Mouse (Mus musculus): Measurements from ENCODE around the gene Ndc1.

Gene Ndc1

DNA sequence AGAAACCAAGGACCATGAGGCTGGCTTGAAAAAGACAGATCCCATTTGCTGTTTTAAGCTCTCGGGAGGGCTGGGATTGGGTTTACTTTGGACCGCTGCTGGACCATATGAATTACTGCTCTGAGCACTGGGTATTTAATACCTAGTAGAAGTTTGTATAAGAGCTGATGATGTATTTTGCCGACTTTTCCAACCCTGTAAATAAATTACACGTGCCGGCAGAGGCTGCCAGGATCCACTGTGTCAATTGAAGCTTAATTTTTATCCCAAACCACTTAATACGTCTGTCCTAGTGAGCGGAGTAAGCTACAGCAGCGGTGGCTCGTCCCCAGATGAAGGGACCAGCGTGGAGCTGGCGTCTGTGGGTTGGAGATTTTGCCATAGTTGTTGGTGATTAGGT is 74.7 kb downstream of the Ndc1 start:
- DNase-seq (ENCODE audit: low read depth, low spot score), result no peak

DNA sequence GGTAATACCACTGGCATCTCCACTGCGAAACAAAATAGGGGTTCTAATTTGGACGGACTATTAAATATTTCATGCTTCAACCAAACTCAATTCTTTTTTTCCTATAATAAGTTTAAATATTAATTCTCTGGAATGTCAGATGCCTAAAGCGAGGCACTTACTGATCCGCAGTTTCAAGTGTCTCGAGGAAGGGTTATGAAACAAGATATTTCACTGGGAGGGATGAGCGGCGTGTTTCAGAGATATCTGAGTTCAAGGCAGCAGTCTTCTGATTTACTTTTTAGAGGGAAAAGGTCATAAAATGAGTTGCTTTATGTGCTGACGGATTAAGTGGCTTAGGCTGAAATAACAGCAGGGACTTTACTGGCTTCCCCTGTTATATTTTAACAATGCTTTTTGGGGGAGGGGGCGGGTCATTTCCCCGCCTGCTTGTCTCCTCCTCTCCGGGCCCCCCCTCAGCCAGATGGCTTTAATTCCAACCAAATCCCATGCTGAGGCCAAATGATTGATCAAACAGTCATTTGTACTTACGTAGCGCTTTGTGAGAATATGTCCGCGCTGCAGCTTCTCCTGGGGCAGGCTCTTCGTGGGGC is 75.4 kb downstream of the Ndc1 start:
- no peak for DNase-seq (ENCODE audit: low read depth, low spot score)

DNA sequence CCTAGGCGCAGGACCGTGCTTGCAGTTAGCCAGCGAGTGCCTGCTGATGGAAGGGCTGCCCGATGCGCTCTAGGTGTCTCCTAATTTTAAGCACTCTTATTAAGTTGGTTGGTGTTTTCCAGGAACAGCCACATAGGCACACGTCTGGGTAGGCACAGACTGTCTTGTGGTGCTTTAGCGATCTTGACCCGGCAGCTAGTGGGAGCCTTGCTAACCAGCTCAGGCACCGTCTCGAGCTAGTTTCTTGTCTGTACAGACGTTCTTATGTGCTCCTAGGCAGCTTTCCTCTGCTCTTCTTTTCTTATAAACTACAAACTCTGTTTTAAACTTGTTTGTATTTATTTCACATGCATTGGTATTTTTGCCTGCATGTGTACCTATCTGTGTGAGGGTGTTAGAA is 76.0 kb downstream of the Ndc1 start:
- no peak for DNase-seq (ENCODE audit: low read depth, low spot score)

DNA sequence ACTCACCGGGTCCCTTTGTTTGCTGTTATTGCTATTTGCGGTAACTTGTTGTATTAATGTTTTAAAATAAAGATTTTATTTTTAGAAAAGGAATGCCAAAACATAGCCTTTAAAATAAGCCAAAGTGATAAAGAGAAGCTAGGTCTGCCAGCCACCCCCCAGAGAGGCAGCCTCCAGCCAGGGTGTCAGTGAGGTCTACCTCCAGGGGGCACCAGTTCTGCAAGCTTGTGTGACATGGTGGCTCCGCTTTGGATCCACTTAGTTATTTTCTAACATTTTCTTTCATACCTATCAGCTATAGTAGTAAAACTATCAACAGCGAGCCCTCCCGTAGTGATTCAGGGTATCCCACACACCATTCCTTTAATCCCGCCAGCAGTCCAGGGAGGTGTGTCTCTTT is 80.9 kb downstream of the Ndc1 start:
- no peak for DNase-seq (ENCODE audit: low read depth, low spot score)

DNA sequence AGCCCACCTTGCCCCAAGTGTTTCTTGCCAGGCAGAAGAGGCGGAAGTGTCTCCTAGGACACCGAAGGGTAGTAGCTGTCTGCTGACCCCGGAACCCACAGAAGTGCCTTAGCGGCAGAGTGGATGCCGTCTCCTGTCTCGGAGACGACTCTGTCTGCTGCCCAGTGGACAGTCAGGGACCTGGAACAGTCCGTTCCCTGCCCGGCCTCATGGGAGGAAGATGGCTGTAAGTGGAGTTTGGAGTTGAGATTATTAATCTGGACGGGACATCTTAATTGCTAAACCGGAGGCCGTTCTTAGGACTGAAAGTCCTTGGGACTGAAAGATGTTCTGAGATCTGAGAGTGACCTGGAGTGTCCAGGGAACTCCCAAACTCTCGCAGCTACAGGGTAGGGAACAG is 81.9 kb downstream of the Ndc1 start:
- no peak for DNase-seq (ENCODE audit: low read depth, low spot score)

DNA sequence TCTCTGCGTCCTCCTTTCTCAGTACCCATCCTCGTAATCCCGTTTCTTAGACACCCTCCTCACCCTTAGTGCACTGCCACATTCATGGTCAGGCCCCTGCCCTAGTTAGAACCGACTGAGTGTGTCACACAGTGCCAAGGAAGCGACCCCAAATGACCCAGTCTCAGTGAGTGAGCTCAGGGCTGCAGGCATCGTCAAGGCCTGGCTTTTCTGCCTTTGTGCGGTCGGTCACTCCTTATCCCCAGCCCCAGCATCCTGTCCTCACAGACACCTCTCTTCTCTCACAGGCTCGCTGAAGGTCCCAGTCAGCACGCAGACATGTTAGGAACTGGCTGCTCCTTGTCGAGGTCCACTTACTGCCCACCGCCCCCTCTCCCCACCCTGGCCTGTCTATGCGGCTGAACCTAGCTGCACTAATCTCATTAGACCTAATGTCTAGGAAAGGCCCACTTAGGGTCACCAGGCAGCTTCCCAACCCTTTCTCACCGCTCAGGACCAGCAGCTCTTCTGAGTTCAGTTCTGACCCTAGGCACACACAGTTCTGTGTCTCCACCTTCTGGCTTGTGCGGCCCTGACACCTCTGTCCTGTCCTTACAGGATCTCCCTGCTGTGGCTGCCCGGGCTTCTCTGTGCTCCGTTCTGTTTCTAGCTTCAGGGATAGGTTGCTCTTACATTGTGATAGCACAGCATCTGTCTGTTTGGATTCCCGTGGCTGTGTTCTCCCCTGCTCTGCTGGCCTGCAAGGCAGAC is 84.9 kb downstream of the Ndc1 start:
- DNase-seq (ENCODE audit: low read depth, low spot score), result no peak

DNA sequence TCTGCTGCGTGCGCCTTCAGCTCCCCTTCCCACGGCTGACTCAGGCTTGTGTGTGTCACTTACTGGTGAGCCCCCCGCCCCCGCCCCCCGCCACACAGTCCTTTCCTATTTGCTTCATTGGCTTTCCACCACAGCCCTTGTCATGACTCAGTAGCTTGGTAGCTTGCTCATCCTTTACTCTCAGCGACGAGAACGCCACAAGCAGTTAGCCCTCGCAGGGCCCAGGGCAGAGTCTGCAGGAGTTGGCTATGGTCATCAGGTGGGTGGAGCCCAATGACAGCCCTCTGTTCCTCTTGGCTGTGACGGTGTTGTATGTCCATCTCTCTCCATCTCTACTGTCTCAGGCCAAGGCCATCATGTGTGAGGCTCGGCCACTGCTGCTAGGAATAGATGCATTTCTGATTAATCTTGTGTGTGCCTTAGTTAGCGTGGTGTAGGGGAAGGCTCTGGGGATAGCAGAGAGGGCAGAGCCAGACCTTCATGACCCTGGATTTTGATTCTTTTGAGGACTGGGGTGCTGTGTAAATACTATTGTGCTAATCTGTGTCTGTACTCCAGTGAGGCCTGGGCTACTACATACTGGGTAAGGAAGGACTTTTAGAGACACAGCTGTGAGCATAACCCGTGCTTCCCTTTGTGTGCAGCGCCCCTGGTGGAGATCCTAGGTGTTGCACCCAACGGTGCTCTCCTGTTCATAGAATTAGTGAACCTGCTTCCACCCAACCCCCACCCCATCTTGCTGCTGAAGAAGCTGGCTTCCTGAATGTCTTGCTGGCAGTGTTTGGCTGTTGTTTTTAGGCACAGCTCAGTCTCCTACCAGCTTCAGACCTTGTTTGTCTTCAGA is 85.8 kb downstream of the Ndc1 start:
- DNase-seq (ENCODE audit: low read depth, low spot score), result peak; percentile 31

DNA sequence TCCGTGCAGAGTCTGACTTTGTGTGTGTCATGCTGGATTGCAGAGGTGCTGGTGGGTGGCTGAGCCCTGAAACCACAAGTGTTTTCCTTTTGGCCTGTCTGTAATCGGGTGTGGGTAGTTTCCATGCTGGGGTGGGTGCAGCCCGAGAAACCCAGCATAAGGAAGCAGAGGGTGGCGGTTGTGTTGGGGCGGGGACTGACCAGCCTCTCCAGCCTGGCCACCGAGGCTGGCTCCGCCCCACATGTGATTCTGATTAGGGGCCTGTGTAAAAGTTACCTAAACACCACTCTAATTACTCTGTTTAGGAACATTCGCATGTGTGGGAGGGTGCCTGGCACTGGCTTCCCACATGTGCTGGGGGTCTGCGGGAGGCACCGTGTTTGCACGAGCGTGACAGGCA is 90.0 kb downstream of the Ndc1 start:
- DNase-seq (ENCODE audit: low read depth, low spot score), result no peak

DNA sequence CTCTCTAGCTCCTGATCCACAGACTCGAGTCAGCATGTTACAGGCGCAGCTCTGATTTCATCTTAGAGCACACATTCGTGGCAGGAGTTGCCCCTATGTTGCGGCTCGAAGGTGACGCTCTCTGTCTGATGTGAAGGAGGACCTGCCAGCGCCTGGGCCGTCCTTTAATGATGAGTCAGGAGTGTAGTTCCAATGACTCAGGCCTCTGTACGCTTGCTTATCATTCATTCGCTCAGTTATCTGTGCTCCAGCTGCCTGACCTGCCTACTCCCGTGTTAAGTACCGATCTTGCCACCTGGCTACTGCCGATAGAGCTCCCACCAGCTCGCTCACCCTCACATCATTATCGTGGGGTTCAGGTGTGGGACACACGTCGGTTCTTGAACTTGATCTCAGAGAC is 91.3 kb downstream of the Ndc1 start:
- DNase-seq (ENCODE audit: low read depth, low spot score), result no peak

DNA sequence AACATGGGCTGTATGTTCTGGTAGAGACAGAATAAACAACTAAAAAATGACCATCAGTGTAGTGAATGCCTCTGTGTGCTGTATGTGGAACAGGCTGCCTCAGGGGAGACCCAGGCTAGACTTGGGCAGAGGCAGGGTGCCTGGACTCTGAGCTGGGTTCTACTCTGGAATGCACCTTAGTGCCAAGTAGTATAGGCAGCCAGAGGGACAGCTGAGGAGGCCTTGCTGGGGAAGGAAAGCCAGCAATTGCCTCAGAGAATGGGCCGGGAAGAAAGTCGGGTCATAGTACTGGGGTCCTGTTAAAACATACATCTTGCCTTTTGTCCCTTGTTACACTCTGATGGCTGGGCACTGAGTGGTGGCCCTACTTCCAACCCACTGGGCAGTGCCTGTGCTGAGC is 91.9 kb downstream of the Ndc1 start:
- no peak for DNase-seq (ENCODE audit: low read depth, low spot score)

DNA sequence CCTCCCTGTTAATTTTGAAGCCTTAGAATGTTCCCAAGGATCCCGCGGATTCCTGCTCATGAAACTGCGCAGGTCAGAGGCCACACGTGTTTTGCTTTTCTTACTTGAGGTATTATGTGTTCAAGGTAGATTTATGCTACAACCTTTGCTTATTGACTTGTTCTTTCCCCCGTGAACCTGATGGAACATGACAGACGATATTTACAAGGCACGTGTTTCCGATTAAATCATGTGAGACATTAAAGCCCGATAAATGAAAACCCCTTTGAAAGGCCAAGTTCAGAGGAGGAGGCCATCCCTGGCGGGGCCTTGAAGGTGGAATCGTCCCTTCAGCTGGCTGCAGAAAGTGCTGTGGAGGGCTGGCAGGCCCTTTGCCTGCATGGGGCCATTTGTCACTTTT is 92.9 kb downstream of the Ndc1 start:
- DNase-seq (ENCODE audit: low read depth, low spot score), result no peak

Measured in telencephalon, adult 2 months (tissue).